Mouse (Mus musculus) embryo, embryonic 9.5 days (tissue): ENCODE measurements around the gene Vmn1r24.
"Not testable (repeated sequence)": the region's sequence is repeated elsewhere in the genome, so short reads cannot be mapped to it uniquely, and the experiment has no call there.

ENCODE experiments used
- DNase-seq: peaks from one replicate; pipeline ENCODE4 v3.0.0-alpha.2; 2017; ENCODE audit errors: extremely low spot score

Vmn1r24 gene

GRCm38 (mm10) chr6:57961403-57961802 lies at the start of gene Vmn1r24:
Vmn1r24 (minus strand) TSS chr6:57961503.
- DNase-seq: not testable (repeated sequence)

- no peak for DNase-seq
Observed at GRCm38 (mm10) chr6:57980710-57981109, 19.4 kb upstream of the Vmn1r24 start, which contains the start of gene Vmn1r25. Vmn1r25 (minus strand) TSS chr6:57980810.

DNA sequence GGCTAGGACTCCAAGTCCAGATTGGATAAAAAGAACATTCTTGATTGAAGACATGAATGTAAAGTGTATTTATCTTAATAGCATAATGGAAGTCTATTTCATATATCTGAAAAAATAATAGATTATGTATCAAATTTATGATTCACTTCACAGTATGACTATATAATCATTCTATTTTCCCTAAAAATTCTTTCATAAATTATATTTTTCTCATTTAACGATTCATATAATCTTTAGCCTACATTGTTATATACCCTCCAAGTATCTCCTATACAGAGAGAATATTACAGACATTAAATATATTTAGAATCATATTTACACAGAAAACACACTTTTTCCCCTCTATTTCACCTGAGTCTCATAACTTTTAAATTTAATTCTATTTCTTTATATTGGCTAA lies 34.6 kb downstream of the Vmn1r24 start, which contains the start of gene Vmn1r23:
TSS of gene Vmn1r23 (minus strand) at position 101 of the 400 bp plus-strand sequence.
- DNase-seq: no peak

GRCm38 (mm10) chr6:57907928-57908327 lies 53.4 kb downstream of the Vmn1r24 start, which contains the start of gene Vmn1r22:
Vmn1r22 (minus strand) TSS chr6:57908028.
- no peak for DNase-seq
